In genomic region chr10:12976552-12976951, GRCm38 (mm10) we compare ENCODE assay signal across 30 mouse cellular contexts. TPM values are rescaled to one million over a fixed set of nuclear protein-coding genes. Genes with fewer than 3 reads are reported as not detected.
DNase-seq lines count a peak whose midpoint lies in the region; ATAC-seq and TF ChIP-seq lines count a peak whose summit lies in the region.
"Had no signal": no experiment of that assay in that cellular context is flagged by ENCODE, and none has a peak within 500 bp of the region (broad histone marks: within the 10 kb centered on the region; RNA-seq: fewer than 3 reads in every experiment).

No protein-coding gene starts in this region.

- intact Hi-C loops in left cerebral cortex, postnatal 4 days (cut with DNase I) = no loop called here

- no peak overlapping the region for H3K4me3 ChIP-seq in liver, postnatal 0 days (ENCODE audit: low read depth, low read length)
- no peak overlapping the region for H3K4me3 ChIP-seq in liver, embryonic 11.5 days (ENCODE audit: low read depth, low read length)
- no peak overlapping the region for H3K4me3 ChIP-seq in lung, adult 2 months (replicated peaks; ENCODE audit: extremely low read depth, low read depth, low read length)
- H3K4me3 ChIP-seq: erythroblast, embryonic 14.5 days; gastrocnemius, adult 2 months; hindbrain, embryonic 12.5 days; limb, embryonic 12.5 days; midbrain, embryonic 15.5 days; stomach, embryonic 15.5 days had no signal

- H3K9me3 ChIP-seq in liver, postnatal 0 days (ENCODE audit: low read length) = no peaks in the 10 kb centered on the region
- no peaks in the 10 kb centered on the region for H3K9me3 ChIP-seq in liver, embryonic 11.5 days (ENCODE audit: control insufficient read depth, low read length)
- H3K9me3 ChIP-seq: hindbrain, embryonic 12.5 days; limb, embryonic 12.5 days; midbrain, embryonic 15.5 days; stomach, embryonic 15.5 days had no signal

- WGBS in liver, postnatal 0 days (ENCODE audit: insufficient replicate concordance) = 59% methylated on average over 7 of the region's 7 CpGs
- WGBS in liver, embryonic 11.5 days = 70% methylated on average over 7 of the region's 7 CpGs
- 79% methylated on average over 7 of the region's 7 CpGs for WGBS in lung, adult 2 months

- H3K27ac ChIP-seq in liver, postnatal 0 days (ENCODE audit: low read depth) = no peak overlapping the region
- no peak overlapping the region for H3K27ac ChIP-seq in liver, embryonic 11.5 days (ENCODE audit: low read depth, low read length)
- H3K27ac ChIP-seq: gastrocnemius, adult 2 months; hindbrain, embryonic 12.5 days; hindbrain, postnatal 0 days; kidney, postnatal 0 days; limb, embryonic 12.5 days; macrophage; midbrain, embryonic 15.5 days; stomach, embryonic 15.5 days had no signal

- peak; percentile 71 for ATAC-seq in liver, postnatal 0 days
- no peak for ATAC-seq in liver, embryonic 11.5 days (replicated peaks; ENCODE audit: low FRiP score)
- peak; percentile 38; the same call in 1 of the 2 replicates for ATAC-seq in granulocyte monocyte progenitor cell, adult 5-6 weeks (replicated peaks; ENCODE audit: poor library complexity, severe bottlenecking)
- ATAC-seq: forebrain, embryonic 16.5 days; hindbrain, postnatal 0 days; intestine, embryonic 16.5 days; lung, postnatal 0 days; midbrain, embryonic 15.5 days; Patski had no signal

- H3K9ac ChIP-seq in liver, postnatal 0 days (replicated peaks) = no peak overlapping the region
- H3K9ac ChIP-seq in liver, embryonic 11.5 days (ENCODE audit: low read depth, low read length) = no peak overlapping the region
- H3K9ac ChIP-seq: hindbrain, embryonic 12.5 days; limb, embryonic 12.5 days; midbrain, embryonic 15.5 days; stomach, embryonic 15.5 days had no signal

- no peaks in the 10 kb centered on the region for H3K4me1 ChIP-seq in liver, postnatal 0 days (ENCODE audit: insufficient read depth)
- no peaks in the 10 kb centered on the region for H3K4me1 ChIP-seq in liver, embryonic 11.5 days (replicated peaks; ENCODE audit: control insufficient read depth, insufficient read depth, low read length)
- H3K4me1 ChIP-seq in lung, adult 2 months (ENCODE audit: control insufficient read depth, insufficient read depth, low read length) = no peaks in the 10 kb centered on the region; the same call in 1 of the 2 replicates
- H3K4me1 ChIP-seq: hindbrain, embryonic 12.5 days; limb, embryonic 12.5 days; midbrain, embryonic 15.5 days; stomach, embryonic 15.5 days had no signal

- no peak for TF ChIP-seq EP300 in liver, postnatal 0 days (IDR thresholded peaks at IDR 0.05; ENCODE audit: low read depth)

- no peak for TF ChIP-seq CTCF in liver, postnatal 0 days (IDR thresholded peaks at IDR 0.05; ENCODE audit: low read depth)
- TF ChIP-seq CTCF in lung, adult 2 months (IDR thresholded peaks at IDR 0.05; ENCODE audit: insufficient read depth, low read length) = no peak

- TF ChIP-seq POLR2A in lung, adult 2 months (IDR thresholded peaks at IDR 0.05; ENCODE audit: borderline replicate concordance, extremely low read depth, low read depth, low read length) = no peak

- no peak overlapping the region for H3K4me2 ChIP-seq in liver, postnatal 0 days (ENCODE audit: low read depth, low read length)
- H3K4me2 ChIP-seq in liver, embryonic 11.5 days = no peak overlapping the region
- H3K4me2 ChIP-seq: hindbrain, embryonic 12.5 days; limb, embryonic 12.5 days; midbrain, embryonic 15.5 days; stomach, embryonic 15.5 days had no signal

- H3K27me3 ChIP-seq in liver, postnatal 0 days (ENCODE audit: insufficient read depth, low read length) = no peaks in the 10 kb centered on the region
- H3K27me3 ChIP-seq in liver, embryonic 11.5 days (replicated peaks; ENCODE audit: control insufficient read depth, insufficient read depth, low read length) = no peaks in the 10 kb centered on the region
- H3K27me3 ChIP-seq: hindbrain, embryonic 12.5 days; limb, embryonic 12.5 days; midbrain, embryonic 15.5 days; Patski; stomach, embryonic 15.5 days had no signal

- DNase-seq in adrenal gland, adult (ENCODE audit: inconsistent age in 2 of 2, low spot score in 1 of 2) = peak; percentile 36 to 79
- no peak for DNase-seq in adrenal gland, adult 18-20 months (ENCODE audit: low spot score in 2 of 2)
- no peak for DNase-seq in liver, postnatal 0 days
- no peak for DNase-seq in liver, embryonic 11.5 days (ENCODE audit: low spot score)
- no peak for DNase-seq in embryo, embryonic 10 days (ENCODE audit: low spot score)
- no peak for DNase-seq in left cerebral cortex, postnatal 4 days
- DNase-seq in lung, adult 2 months = no peak
- DNase-seq: cerebellum, adult 11-12 months; cerebellum, postnatal 10 days; gastrocnemius, adult 2 months; gastrocnemius, postnatal 36 days; heart, postnatal 14 days; kidney, adult 8-10 months; kidney, postnatal 4 days; layer of hippocampus, postnatal 36 days; right cerebral cortex, postnatal 25 days; thymus, postnatal 14 days had no signal

- H3K36me3 ChIP-seq in liver, postnatal 0 days (replicated peaks; ENCODE audit: insufficient read depth, low read length) = no peaks in the 10 kb centered on the region
- H3K36me3 ChIP-seq in liver, embryonic 11.5 days (ENCODE audit: control insufficient read depth, insufficient read depth, low read length) = no peaks in the 10 kb centered on the region
- H3K36me3 ChIP-seq: hindbrain, embryonic 12.5 days; limb, embryonic 12.5 days; midbrain, embryonic 15.5 days; stomach, embryonic 15.5 days had no signal

RNA-seq across cellular contexts. Expression of gene Stx11, which starts 12.5 kb away (rescaled TPM):
- 10 to 100 TPM in 1 of 2 experiments, 1 to 10 TPM in 1; 6.5 to 11.0 TPM for total RNA-seq in adrenal gland, adult 18-20 months (2021)
- 10.3 and 11.9 TPM in 2 replicates for polyA plus RNA-seq in liver, postnatal 0 days (2015; fragmentation: Nextera tagmentation; extraction: Ambion mirVana)
- polyA plus RNA-seq in liver, embryonic 11.5 days (2014; fragmentation: Nextera tagmentation; extraction: Ambion mirVana) = 12.6 and 14.9 TPM in 2 replicates
- total RNA-seq in granulocyte monocyte progenitor cell, adult 5-6 weeks (2014; fragmentation: Nextera tagmentation) = 7.4 and 9.1 TPM in 2 replicates
- 5.9 and 8.7 TPM in 2 replicates for total RNA-seq in granulocyte monocyte progenitor cell, adult 5-6 weeks (2017)
- 1 to 10 TPM; 1.3 to 2.1 TPM for total RNA-seq in left cerebral cortex, postnatal 4 days (2021)
- polyA plus RNA-seq in lung, adult 2 months (2012; rRNA removed) = 16.0 and 17.1 TPM in 2 replicates

RNA-seq across cellular contexts. Expression of gene Sf3b5, which starts 28.6 kb away (rescaled TPM):
- 10 to 100 TPM; 10.6 to 12.5 TPM for total RNA-seq in adrenal gland, adult 18-20 months (2021)
- polyA plus RNA-seq in liver, postnatal 0 days (2015; fragmentation: Nextera tagmentation; extraction: Ambion mirVana) = 14.3 and 15.5 TPM in 2 replicates
- 48.0 and 50.1 TPM in 2 replicates for polyA plus RNA-seq in liver, embryonic 11.5 days (2014; fragmentation: Nextera tagmentation; extraction: Ambion mirVana)
- 14.5 and 21.6 TPM in 2 replicates for total RNA-seq in granulocyte monocyte progenitor cell, adult 5-6 weeks (2014; fragmentation: Nextera tagmentation)
- 20.7 and 29.0 TPM in 2 replicates for total RNA-seq in granulocyte monocyte progenitor cell, adult 5-6 weeks (2017)
- 1 to 10 TPM; 8.6 to 9.3 TPM for total RNA-seq in left cerebral cortex, postnatal 4 days (2021)
- 29.1 and 41.2 TPM in 2 replicates for polyA plus RNA-seq in lung, adult 2 months (2012; rRNA removed)

Comparison
In these comparisons a context has a peak if more than half of its experiments do, and no peak if none do; other contexts are left out.
1. DNase-seq: peak in adrenal gland, adult (2 of 2); none in adrenal gland, adult 18-20 months (0 of 2), liver, postnatal 0 days (single experiment), liver, embryonic 11.5 days (single experiment), embryo, embryonic 10 days (single experiment), left cerebral cortex, postnatal 4 days (single experiment) and lung, adult 2 months (single experiment).